Mouse (Mus musculus): Measurements from ENCODE around the gene Oxct2b. TPM values are rescaled to one million over a fixed set of nuclear protein-coding genes. Genes with fewer than 3 reads are reported as not detected.
"Not testable (repeated sequence)": the region's sequence is repeated elsewhere in the genome, so short reads cannot be mapped to it uniquely, and the experiment has no call there.

Oxct2b gene
- total RNA-seq, 2 experiments from 2014 or later = 1.7 TPM; not detected in 1

- not testable (repeated sequence) for ATAC-seq (replicated peaks; ENCODE audit: poor library complexity, severe bottlenecking)
These were observed 4.6 kb upstream of the Oxct2b start for GRCm38 (mm10) chr4:123111275-123111983.

GRCm38 (mm10) chr4:123112216-123112764, 3.8 kb upstream of the Oxct2b start:
- peak; percentile 81 for ATAC-seq (replicated peaks; ENCODE audit: poor library complexity, severe bottlenecking)

- ATAC-seq (replicated peaks; ENCODE audit: poor library complexity, severe bottlenecking) = not testable (repeated sequence)
These were observed 1.4 kb upstream of the Oxct2b start for GRCm38 (mm10) chr4:123114651-123115050.

GRCm38 (mm10) chr4:123116640-123117039, 574 bp downstream of the Oxct2b start:
- peak; percentile 39 for ATAC-seq (replicated peaks; ENCODE audit: poor library complexity, severe bottlenecking)

- ATAC-seq (replicated peaks; ENCODE audit: poor library complexity, severe bottlenecking) = no peak
These were observed 5.2 kb downstream of the Oxct2b start for GRCm38 (mm10) chr4:123121286-123121685.

- ATAC-seq (replicated peaks; ENCODE audit: poor library complexity, severe bottlenecking) = no peak
These were observed 10.6 kb downstream of the Oxct2b start for GRCm38 (mm10) chr4:123126626-123127025.

GRCm38 (mm10) chr4:123127051-123127450, 11.0 kb downstream of the Oxct2b start:
- ATAC-seq (replicated peaks; ENCODE audit: poor library complexity, severe bottlenecking) = no peak

- ATAC-seq (replicated peaks; ENCODE audit: poor library complexity, severe bottlenecking) = no peak
These were observed 21.5 kb downstream of the Oxct2b start for GRCm38 (mm10) chr4:123137551-123137950.

- ATAC-seq (replicated peaks; ENCODE audit: poor library complexity, severe bottlenecking) = peak; percentile 96
These were observed 23.6 kb downstream of the Oxct2b start, which contains the start of gene Ppie for GRCm38 (mm10) chr4:123139513-123140154. Gene Ppie, minus strand, starts transcription at chr4:123139951.

GRCm38 (mm10) chr4:123147446-123148150, 31.5 kb downstream of the Oxct2b start:
- peak; percentile 40 for ATAC-seq (replicated peaks; ENCODE audit: poor library complexity, severe bottlenecking)

- ATAC-seq (replicated peaks; ENCODE audit: poor library complexity, severe bottlenecking) = no peak
These were observed 35.9 kb downstream of the Oxct2b start for GRCm38 (mm10) chr4:123152003-123152402.

GRCm38 (mm10) chr4:123152976-123153375, 36.9 kb downstream of the Oxct2b start:
- no peak for ATAC-seq (replicated peaks; ENCODE audit: poor library complexity, severe bottlenecking)

GRCm38 (mm10) chr4:123155004-123155403, 38.9 kb downstream of the Oxct2b start:
- peak; percentile 62 for ATAC-seq (replicated peaks; ENCODE audit: poor library complexity, severe bottlenecking)

GRCm38 (mm10) chr4:123155427-123155826, 39.4 kb downstream of the Oxct2b start:
- ATAC-seq (replicated peaks; ENCODE audit: poor library complexity, severe bottlenecking) = no peak

GRCm38 (mm10) chr4:123155840-123156239, 39.8 kb downstream of the Oxct2b start:
- ATAC-seq (replicated peaks; ENCODE audit: poor library complexity, severe bottlenecking) = no peak

GRCm38 (mm10) chr4:123160571-123160970, 44.5 kb downstream of the Oxct2b start:
- no peak for ATAC-seq (replicated peaks; ENCODE audit: poor library complexity, severe bottlenecking)

GRCm38 (mm10) chr4:123161251-123161650, 45.2 kb downstream of the Oxct2b start:
- ATAC-seq (replicated peaks; ENCODE audit: poor library complexity, severe bottlenecking) = not testable (repeated sequence)

GRCm38 (mm10) chr4:123162305-123162917, 46.3 kb downstream of the Oxct2b start:
- ATAC-seq (replicated peaks; ENCODE audit: poor library complexity, severe bottlenecking) = peak; percentile 42

GRCm38 (mm10) chr4:123164157-123164556, 48.1 kb downstream of the Oxct2b start:
- ATAC-seq (replicated peaks; ENCODE audit: poor library complexity, severe bottlenecking) = no peak

All from granulocyte monocyte progenitor cell, adult 5-6 weeks (primary cell).